Mouse (Mus musculus) liver, adult 10 weeks (tissue): Measurements from ENCODE around the gene Gm20834. TPM values are rescaled to one million over a fixed set of nuclear protein-coding genes. Genes with fewer than 3 reads are reported as not detected.

Experiments
- polyA plus RNA-seq: library from polyadenylated mRNA; stranded (reverse); fragments of 350-450 nt; fragmentation: Illumina TruSeq; extraction: RNeasy Lipid Tissue Mini Kit (QIAGEN cat#74804); gene quantifications from one replicate; pipeline ENCODE4 v1.2.3, GENCODE M21; 2014; ENCODE audit warnings: low read depth, low replicate concordance

The Gm20834 gene
- polyA plus RNA-seq = not detected

GRCm38 (mm10) chrY:10324489-10324888 is at the start of gene Gm20834:
Gene Gm20834, minus strand, starts transcription at chrY:10324589.

Other genes starting within 250 kb of the Gm20834 start
- not detected for gene Gm21310, start 177.4 kb downstream of the Gm20834 start, polyA plus RNA-seq
- not detected for gene Gm28510, start 88.1 kb upstream of the Gm20834 start, polyA plus RNA-seq
- not detected for gene Gm20737, start 211.5 kb upstream of the Gm20834 start, polyA plus RNA-seq
- not detected for gene Gm21775, start 228.9 kb upstream of the Gm20834 start, polyA plus RNA-seq